Mouse (Mus musculus): ENCODE measurements around the gene Stard13. TPM values are rescaled to one million over a fixed set of nuclear protein-coding genes. Genes with fewer than 3 reads are reported as not detected.

Gene Stard13
- polyA plus RNA-seq, 1 experiment from 2014 or later, result 3.7 TPM

GRCm38 (mm10) chr5:151125985-151126607 lies 107.5 kb downstream of the Stard13 start:
- Histone ChIP-seq H3K9ac (ENCODE audit: low read depth, low read length) (no peak overlapping the region; the same call in 1 of the 2 replicates), H3K4me1 (replicated peaks; ENCODE audit: control insufficient read depth, insufficient read depth, low read length) (no peaks in the 10 kb centered on the region), H3K27me3 (replicated peaks; ENCODE audit: control insufficient read depth, insufficient read depth, low read length) (no peaks in the 10 kb centered on the region), H3K27ac (ENCODE audit: low read depth, low read length) (no peak overlapping the region), H3K9me3 (ENCODE audit: control insufficient read depth) (no peaks in the 10 kb centered on the region), H3K36me3 (ENCODE audit: control insufficient read depth, insufficient read depth) (no peaks in the 10 kb centered on the region), H3K4me3 (ENCODE audit: low read depth, low read length) (peak overlapping the region; percentile 32), H3K4me2 (replicated peaks; ENCODE audit: low read depth) (peak overlapping the region; percentile 46; the same call in 1 of the 2 replicates)
- no peak for ATAC-seq
- WGBS, result 51% methylated on average over 6 of the region's 6 CpGs
- no peak for TF ChIP-seq CTCF (IDR thresholded peaks at IDR 0.05; ENCODE audit: low read depth)

- no peak for ATAC-seq
- Histone ChIP-seq H3K4me3 (ENCODE audit: low read depth, low read length) (no peak overlapping the region), H3K9ac (ENCODE audit: low read depth, low read length) (no peak overlapping the region), H3K27ac (ENCODE audit: low read depth, low read length) (no peak overlapping the region), H3K27me3 (replicated peaks; ENCODE audit: control insufficient read depth, insufficient read depth, low read length) (no peaks in the 10 kb centered on the region), H3K4me2 (replicated peaks; ENCODE audit: low read depth) (no peak overlapping the region), H3K9me3 (ENCODE audit: control insufficient read depth) (no peaks in the 10 kb centered on the region), H3K36me3 (ENCODE audit: control insufficient read depth, insufficient read depth) (no peaks in the 10 kb centered on the region), H3K4me1 (replicated peaks; ENCODE audit: control insufficient read depth, insufficient read depth, low read length) (peaks cover 4% of the 10 kb centered on the region; the same call in 1 of the 2 replicates)
- TF ChIP-seq CTCF (IDR thresholded peaks at IDR 0.05; ENCODE audit: low read depth), result no peak
- 60% methylated on average over 2 of the region's 2 CpGs for WGBS
Observed at GRCm38 (mm10) chr5:151117846-151118245, 115.8 kb downstream of the Stard13 start.

GRCm38 (mm10) chr5:151116192-151116887 lies 117.3 kb downstream of the Stard13 start:
- no peaks in the 10 kb centered on the region for H3K36me3 ChIP-seq (ENCODE audit: control insufficient read depth, insufficient read depth)
- no peaks in the 10 kb centered on the region for H3K9me3 ChIP-seq (ENCODE audit: control insufficient read depth)
- H3K4me1 ChIP-seq (replicated peaks; ENCODE audit: control insufficient read depth, insufficient read depth, low read length), result peaks cover 4% of the 10 kb centered on the region; the same call in 1 of the 2 replicates
- H3K4me3 ChIP-seq (ENCODE audit: low read depth, low read length), result no peak overlapping the region
- WGBS, result 77% methylated on average over 5 of the region's 5 CpGs
- no peak overlapping the region for H3K4me2 ChIP-seq (replicated peaks; ENCODE audit: low read depth)
- H3K27ac ChIP-seq (ENCODE audit: low read depth, low read length), result no peak overlapping the region
- no peaks in the 10 kb centered on the region for H3K27me3 ChIP-seq (replicated peaks; ENCODE audit: control insufficient read depth, insufficient read depth, low read length)
- TF ChIP-seq CTCF (IDR thresholded peaks at IDR 0.05; ENCODE audit: low read depth), result no peak
- H3K9ac ChIP-seq (ENCODE audit: low read depth, low read length), result no peak overlapping the region
- ATAC-seq, result no peak

- Histone ChIP-seq H3K36me3 (ENCODE audit: control insufficient read depth, insufficient read depth) (no peaks in the 10 kb centered on the region), H3K9me3 (ENCODE audit: control insufficient read depth) (no peaks in the 10 kb centered on the region), H3K9ac (ENCODE audit: low read depth, low read length) (no peak overlapping the region), H3K4me1 (replicated peaks; ENCODE audit: control insufficient read depth, insufficient read depth, low read length) (peaks cover 4% of the 10 kb centered on the region; the same call in 1 of the 2 replicates), H3K4me3 (ENCODE audit: low read depth, low read length) (no peak overlapping the region), H3K27me3 (replicated peaks; ENCODE audit: control insufficient read depth, insufficient read depth, low read length) (no peaks in the 10 kb centered on the region), H3K4me2 (replicated peaks; ENCODE audit: low read depth) (no peak overlapping the region), H3K27ac (ENCODE audit: low read depth, low read length) (no peak overlapping the region)
- 84% methylated on average over 9 of the region's 9 CpGs for WGBS
- no peak for TF ChIP-seq CTCF (IDR thresholded peaks at IDR 0.05; ENCODE audit: low read depth)
- no peak for ATAC-seq
Observed at GRCm38 (mm10) chr5:151112743-151113142, 120.9 kb downstream of the Stard13 start.

GRCm38 (mm10) chr5:151111080-151111871 lies 122.4 kb downstream of the Stard13 start:
- H3K9me3 ChIP-seq (ENCODE audit: control insufficient read depth), result no peaks in the 10 kb centered on the region

GRCm38 (mm10) chr5:151110461-151110908 lies 123.2 kb downstream of the Stard13 start:
- no peaks in the 10 kb centered on the region for H3K9me3 ChIP-seq (ENCODE audit: control insufficient read depth)
- WGBS, result 59% methylated on average over 6 of the region's 6 CpGs
- peaks cover 4% of the 10 kb centered on the region; the same call in 1 of the 2 replicates for H3K4me1 ChIP-seq (replicated peaks; ENCODE audit: control insufficient read depth, insufficient read depth, low read length)
- H3K4me2 ChIP-seq (replicated peaks; ENCODE audit: low read depth), result no peak overlapping the region
- H3K4me3 ChIP-seq (ENCODE audit: low read depth, low read length), result no peak overlapping the region
- no peak overlapping the region for H3K27ac ChIP-seq (ENCODE audit: low read depth, low read length)
- no peak for ATAC-seq
- no peaks in the 10 kb centered on the region for H3K27me3 ChIP-seq (replicated peaks; ENCODE audit: control insufficient read depth, insufficient read depth, low read length)
- no peak for TF ChIP-seq CTCF (IDR thresholded peaks at IDR 0.05; ENCODE audit: low read depth)
- no peaks in the 10 kb centered on the region for H3K36me3 ChIP-seq (ENCODE audit: control insufficient read depth, insufficient read depth)
- H3K9ac ChIP-seq (ENCODE audit: low read depth, low read length), result no peak overlapping the region

More at GRCm38 (mm10) chr5:151111080-151111871, 122.4 kb downstream of the Stard13 start:
- no peak overlapping the region for H3K4me2 ChIP-seq (replicated peaks; ENCODE audit: low read depth)
- WGBS, result 90% methylated on average over 7 of the region's 7 CpGs
- H3K4me3 ChIP-seq (ENCODE audit: low read depth, low read length), result no peak overlapping the region
- H3K4me1 ChIP-seq (replicated peaks; ENCODE audit: control insufficient read depth, insufficient read depth, low read length), result peaks cover 4% of the 10 kb centered on the region; the same call in 1 of the 2 replicates
- TF ChIP-seq CTCF (IDR thresholded peaks at IDR 0.05; ENCODE audit: low read depth), result no peak
- H3K36me3 ChIP-seq (ENCODE audit: control insufficient read depth, insufficient read depth), result no peaks in the 10 kb centered on the region
- ATAC-seq, result no peak
- H3K27me3 ChIP-seq (replicated peaks; ENCODE audit: control insufficient read depth, insufficient read depth, low read length), result no peaks in the 10 kb centered on the region
- no peak overlapping the region for H3K9ac ChIP-seq (ENCODE audit: low read depth, low read length)
- no peak overlapping the region for H3K27ac ChIP-seq (ENCODE audit: low read depth, low read length)

Measured in intestine, postnatal 0 days (tissue).